Mouse (Mus musculus): ENCODE measurements at regions not wholly inside any gene's neighbourhood (a gene's known extent, or its start where the extent isn't known, plus 50 kb on each side); places are given as distances from the start of the nearest gene placed in this dataset.

DNA sequence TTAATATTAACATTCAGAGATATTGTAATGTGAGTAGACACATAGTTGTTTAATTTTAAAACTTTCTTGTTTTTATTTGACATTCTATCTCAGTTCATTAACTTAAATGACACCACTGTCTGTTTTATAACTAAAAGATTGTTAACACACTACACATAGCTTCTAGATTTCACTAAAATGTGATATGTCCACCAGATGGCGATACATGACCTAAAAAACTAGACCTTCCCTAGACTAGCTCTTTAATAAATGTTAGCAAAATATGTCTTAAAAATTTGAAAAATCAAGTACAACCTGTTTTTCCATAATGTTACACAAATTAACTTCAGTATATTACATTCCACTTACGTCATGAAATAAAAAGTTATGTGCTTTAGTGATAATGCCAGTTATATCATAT is 1398.8 kb upstream of the Cdh9 start:
- Histone ChIP-seq H3K9me3 (no peaks in the 10 kb centered on the region), H3K4me1 (no peaks in the 10 kb centered on the region), H3K36me3 (no peaks in the 10 kb centered on the region), H3K27ac (replicated peaks) (no peak overlapping the region), H3K27me3 (no peaks in the 10 kb centered on the region), H3K9ac (replicated peaks) (no peak overlapping the region), H3K4me2 (replicated peaks) (no peak overlapping the region), H3K4me3 (no peak overlapping the region)
- 0 out of 2 replicates have a peak, but pooled peaks have one; percentile 65 for ATAC-seq (ENCODE audit: low FRiP score, low read depth)
- 36% methylated on average over 2 of the region's 2 CpGs for WGBS

DNA sequence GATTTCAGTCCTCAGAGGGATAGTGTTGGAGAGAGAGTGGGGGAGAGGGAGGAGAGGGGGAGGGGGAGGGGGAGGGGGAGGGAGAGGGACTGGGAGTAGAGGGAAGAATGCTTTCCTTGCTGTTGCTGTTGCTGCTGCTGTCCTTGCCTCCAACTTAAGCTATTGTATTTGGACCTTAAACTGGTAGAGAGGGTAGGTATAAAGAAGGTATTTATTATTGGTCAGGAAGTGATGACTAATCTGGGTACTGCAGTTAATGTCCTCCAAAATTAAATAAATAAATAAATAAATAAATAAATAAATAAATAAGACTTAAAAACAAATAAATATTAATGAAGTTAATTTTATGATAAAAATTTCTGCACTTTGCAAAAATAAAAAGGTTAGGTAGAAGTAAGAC is 1396.6 kb upstream of the Cdh9 start:
- no peaks in the 10 kb centered on the region for H3K4me1 ChIP-seq
- H3K36me3 ChIP-seq: no peaks in the 10 kb centered on the region
- ATAC-seq (ENCODE audit: low FRiP score, low read depth): peak; percentile 52; the same call in 1 of the 2 replicates
- no peak overlapping the region for H3K27ac ChIP-seq (replicated peaks)
- H3K9ac ChIP-seq (replicated peaks): no peak overlapping the region
- no peak overlapping the region for H3K4me2 ChIP-seq (replicated peaks)
- no peaks in the 10 kb centered on the region for H3K9me3 ChIP-seq
- H3K27me3 ChIP-seq: no peaks in the 10 kb centered on the region
- H3K4me3 ChIP-seq: no peak overlapping the region

DNA sequence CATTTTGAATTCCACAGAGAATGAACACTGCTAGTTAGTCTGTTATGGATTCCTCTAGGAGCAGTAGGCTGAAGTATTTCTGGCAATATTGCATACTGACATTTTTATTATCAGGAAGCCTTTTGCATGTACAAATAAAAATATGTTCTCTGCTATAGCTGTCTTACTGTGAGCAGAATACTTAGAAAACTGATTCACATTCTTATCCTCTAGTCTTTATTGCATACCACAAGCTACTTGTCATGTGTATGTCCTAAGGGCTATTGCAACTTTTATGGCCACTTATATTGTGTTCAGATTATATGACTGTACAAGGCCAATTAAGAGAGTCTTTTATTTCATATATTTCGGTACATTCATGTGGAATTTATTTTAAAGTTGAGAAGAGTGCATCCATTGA is 1366.7 kb upstream of the Cdh9 start:
- no peak overlapping the region for H3K9ac ChIP-seq (replicated peaks)
- H3K9me3 ChIP-seq: no peaks in the 10 kb centered on the region
- no peak for ATAC-seq (ENCODE audit: low FRiP score, low read depth)
- H3K4me1 ChIP-seq: no peaks in the 10 kb centered on the region
- no peak overlapping the region for H3K4me3 ChIP-seq
- no peaks in the 10 kb centered on the region for H3K36me3 ChIP-seq
- WGBS: 81% methylated on average over 1 of the region's 1 CpGs
- no peak overlapping the region for H3K27ac ChIP-seq (replicated peaks)
- no peaks in the 10 kb centered on the region for H3K27me3 ChIP-seq
- no peak overlapping the region for H3K4me2 ChIP-seq (replicated peaks)

DNA sequence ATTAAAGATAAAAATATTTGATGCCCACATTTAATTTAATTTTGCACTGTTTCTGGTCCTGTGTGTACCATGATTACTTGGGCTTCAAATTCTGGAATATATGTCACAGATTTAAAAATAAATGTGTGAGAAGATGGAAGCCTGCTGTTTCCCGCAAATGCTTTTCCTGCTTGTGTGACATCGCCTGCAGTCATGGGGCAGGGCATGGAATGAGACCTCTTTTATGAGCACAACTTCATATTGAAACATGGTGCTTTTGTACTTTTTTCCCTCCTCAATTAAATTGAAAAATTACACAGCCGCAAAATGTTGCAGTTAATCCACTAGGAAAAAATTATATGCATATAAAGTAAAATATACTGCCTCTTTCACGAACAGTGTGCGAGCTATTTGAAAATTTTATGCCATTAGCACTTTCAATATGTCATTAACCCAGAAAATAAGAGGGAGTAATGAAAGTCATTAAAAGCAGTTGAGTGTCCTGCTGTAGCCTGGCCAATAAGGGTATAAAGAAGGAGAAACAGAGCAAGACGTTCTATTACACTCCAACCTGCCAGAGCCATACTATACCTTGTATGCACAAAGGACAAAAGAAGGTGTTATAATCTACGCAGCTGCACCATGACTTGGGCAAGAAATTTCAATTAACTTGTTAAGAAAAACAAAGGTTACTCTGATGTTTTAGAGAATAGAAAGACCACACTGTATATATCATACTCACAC is 1336.1 kb upstream of the Cdh9 start:
- no peak overlapping the region for H3K27ac ChIP-seq (replicated peaks)
- H3K27me3 ChIP-seq: no peaks in the 10 kb centered on the region
- no peaks in the 10 kb centered on the region for H3K36me3 ChIP-seq
- H3K4me1 ChIP-seq: no peaks in the 10 kb centered on the region
- no peak overlapping the region for H3K4me3 ChIP-seq
- ATAC-seq (ENCODE audit: low FRiP score, low read depth): no peak
- no peaks in the 10 kb centered on the region for H3K9me3 ChIP-seq
- WGBS: 91% methylated on average over 7 of the region's 7 CpGs
- no peak overlapping the region for H3K4me2 ChIP-seq (replicated peaks)
- H3K9ac ChIP-seq (replicated peaks): no peak overlapping the region

Measured in midbrain, embryonic 12.5 days (tissue).